In the genomic region with DNA sequence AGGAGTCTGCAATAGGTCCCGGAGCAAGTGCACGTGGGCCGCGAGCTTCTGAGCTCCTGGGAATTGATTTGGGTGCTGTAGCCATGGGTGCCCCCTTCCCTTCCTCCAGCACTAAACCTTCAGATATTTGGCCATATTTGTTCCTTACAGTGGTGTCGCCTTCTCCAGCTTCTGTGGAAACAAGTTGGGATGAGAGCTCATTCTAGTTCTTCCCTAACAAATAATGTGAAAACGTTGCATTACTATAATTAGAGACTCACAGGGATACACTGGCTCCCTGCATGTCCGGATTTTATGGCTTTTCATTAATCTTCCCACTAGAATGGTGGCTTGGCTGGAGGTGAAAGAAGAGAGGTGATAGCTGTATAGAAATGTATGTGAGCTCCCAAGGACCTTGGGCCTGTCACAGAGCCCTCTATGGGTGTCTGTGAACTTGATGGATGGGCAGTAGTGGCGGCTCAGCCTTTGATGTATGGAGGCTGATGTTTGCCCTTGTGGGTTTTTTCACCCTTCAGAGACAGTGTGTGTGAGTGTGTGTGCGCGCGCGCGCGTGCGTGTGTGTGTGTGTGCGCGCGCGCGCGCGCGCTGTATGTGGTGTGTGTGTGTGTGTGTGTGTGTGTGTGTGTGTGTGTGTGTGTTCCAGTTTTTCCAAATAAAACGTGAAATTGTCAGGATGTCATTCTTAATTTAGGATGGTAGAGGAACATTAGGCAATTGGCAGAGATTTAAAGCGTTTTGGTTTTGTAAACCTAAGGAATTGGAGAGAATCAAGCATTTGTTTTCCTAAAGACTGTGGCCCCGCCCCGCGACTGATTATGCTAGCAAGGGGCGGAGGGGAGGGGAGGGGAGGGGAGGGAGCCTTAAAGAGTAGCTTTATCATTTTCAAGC, we compare ENCODE assay signal across 8 mouse cellular contexts. TPM values are rescaled to one million over a fixed set of nuclear protein-coding genes. Genes with fewer than 3 reads are reported as not detected.
A peak's percentile ranks its signal among the peaks of the same experiment; 100 is the strongest.
DNase-seq lines count a peak whose midpoint lies in the region; ATAC-seq and TF ChIP-seq lines count a peak whose summit lies in the region.
"Had no signal": no experiment of that assay in that cellular context is flagged by ENCODE, and none has a peak within 500 bp of the region (broad histone marks: within the 10 kb centered on the region; RNA-seq: fewer than 3 reads in every experiment).

No protein-coding gene starts in this region.

- intact Hi-C loops in left cerebral cortex, postnatal 4 days (cut with DNase I), result loop anchor here (5.0 kb wide), 1 partner anchor 344 kb away; no protein-coding TSS in a partner anchor

- H3K9me3 ChIP-seq in heart, embryonic 16.5 days (replicated peaks; ENCODE audit: control insufficient read depth, low read length), result no peaks in the 10 kb centered on the region
- H3K9me3 ChIP-seq in midbrain, embryonic 16.5 days (replicated peaks; ENCODE audit: control insufficient read depth, low read length, poor library complexity, severe bottlenecking), result no peaks in the 10 kb centered on the region

- peak overlapping the region; percentile 38 for H3K4me3 ChIP-seq in thymus, adult 2 months (ENCODE audit: control insufficient read depth, insufficient read depth, low read length)
- H3K4me3 ChIP-seq in heart, embryonic 16.5 days (ENCODE audit: low read length), result peak overlapping the region; percentile 81
- H3K4me3 ChIP-seq in midbrain, embryonic 16.5 days (ENCODE audit: low read depth, low read length), result peak overlapping the region; percentile 71

- no peak for DNase-seq in thymus, adult 2 months
- no peak for DNase-seq in thymus, adult 18-20 months
- peak; percentile 56 for DNase-seq in cerebellum, adult 9-11 months
- peak; percentile 51 for DNase-seq in left cerebral cortex, postnatal 4 days
- no peak for DNase-seq in spleen, adult 18-20 months

- H3K4me2 ChIP-seq in heart, embryonic 16.5 days (ENCODE audit: low read depth, low read length), result peak overlapping the region; percentile 86
- H3K4me2 ChIP-seq in midbrain, embryonic 16.5 days (ENCODE audit: low read length), result peak overlapping the region; percentile 62

- 6% methylated on average over 29 of the region's 29 CpGs for WGBS in thymus, adult 2 months
- under 1% methylated on average over 29 of the region's 29 CpGs for WGBS in heart, embryonic 16.5 days
- WGBS in midbrain, embryonic 16.5 days, result under 1% methylated on average over 25 of the region's 29 CpGs

- no peak overlapping the region for H3K27ac ChIP-seq in thymus, adult 2 months (ENCODE audit: control insufficient read depth, insufficient read depth, low read length)
- H3K27ac ChIP-seq in heart, embryonic 16.5 days (ENCODE audit: low read length), result no peak overlapping the region
- peak overlapping the region; percentile 92 for H3K27ac ChIP-seq in midbrain, embryonic 16.5 days (ENCODE audit: low read length)

- peaks cover 12% of the 10 kb centered on the region for H3K4me1 ChIP-seq in thymus, adult 2 months (replicated peaks; ENCODE audit: control insufficient read depth, insufficient read depth, low read length)
- peaks cover 10% of the 10 kb centered on the region for H3K4me1 ChIP-seq in heart, embryonic 16.5 days (ENCODE audit: control insufficient read depth, insufficient read depth, low read length)
- peaks cover 17% of the 10 kb centered on the region for H3K4me1 ChIP-seq in midbrain, embryonic 16.5 days (ENCODE audit: control insufficient read depth, insufficient read depth, low read length)

- no peaks in the 10 kb centered on the region for H3K36me3 ChIP-seq in thymus, adult 2 months (ENCODE audit: control insufficient read depth, insufficient read depth, low read length)
- no peaks in the 10 kb centered on the region for H3K36me3 ChIP-seq in heart, embryonic 16.5 days (ENCODE audit: control insufficient read depth, insufficient read depth)
- H3K36me3 ChIP-seq in midbrain, embryonic 16.5 days (ENCODE audit: control insufficient read depth, insufficient read depth, low read length), result no peaks in the 10 kb centered on the region

- ATAC-seq in heart, embryonic 16.5 days (replicated peaks; ENCODE audit: extremely low read depth, insufficient read depth, low FRiP score), result no peak
- ATAC-seq in midbrain, embryonic 16.5 days, result no peak

- TF ChIP-seq POLR2A in thymus, adult 2 months (IDR thresholded peaks at IDR 0.05; ENCODE audit: control insufficient read depth, extremely low read depth, insufficient read depth, low read length, poor library complexity), result no peak

- peak overlapping the region; percentile 70 for H3K9ac ChIP-seq in heart, embryonic 16.5 days (ENCODE audit: low read length)
- peak overlapping the region; percentile 82 for H3K9ac ChIP-seq in midbrain, embryonic 16.5 days (ENCODE audit: low read depth, low read length)

- H3K27me3 ChIP-seq in thymus, adult 2 months (ENCODE audit: control insufficient read depth, insufficient read depth, low read length), result peaks cover 7% of the 10 kb centered on the region; the same call in 1 of the 2 replicates
- H3K27me3 ChIP-seq in heart, embryonic 16.5 days (ENCODE audit: control insufficient read depth, insufficient read depth, low read length), result peaks cover 33% of the 10 kb centered on the region
- peaks cover 3% of the 10 kb centered on the region for H3K27me3 ChIP-seq in midbrain, embryonic 16.5 days (ENCODE audit: control insufficient read depth, insufficient read depth, low read depth, low read length)

- TF ChIP-seq CTCF in thymus, adult 2 months (IDR thresholded peaks at IDR 0.05; ENCODE audit: borderline replicate concordance, control insufficient read depth, extremely low read depth, insufficient read depth, low read length, poor library complexity), result no peak

RNA-seq across cellular contexts. Expression of gene Arhgap20, which starts 1.3 kb away (rescaled TPM):
- 1.2 TPM in 2 replicates for polyA plus RNA-seq in thymus, adult 2 months (2012; rRNA removed)
- polyA plus RNA-seq in heart, embryonic 16.5 days (2015; fragmentation: Nextera tagmentation; extraction: Ambion mirVana), result 1.1 and 2.4 TPM in 2 replicates
- 10 to 100 TPM; 87.2 to 93.1 TPM for total RNA-seq in left cerebral cortex, postnatal 4 days (2021)
- polyA plus RNA-seq in midbrain, embryonic 16.5 days (2015; fragmentation: Nextera tagmentation; extraction: Ambion mirVana), result 17.5 and 18.8 TPM in 2 replicates
- polyA plus RNA-seq: erythroblast, embryonic 14.5 days had no signal

Comparison
In these comparisons a context has a peak if more than half of its experiments do, and no peak if none do; other contexts are left out.
1. DNase-seq: peak in cerebellum, adult 9-11 months (single experiment) and left cerebral cortex, postnatal 4 days (single experiment); none in thymus, adult 2 months (single experiment), thymus, adult 18-20 months (0 of 2) and spleen, adult 18-20 months (0 of 2).
2. Peak in every context shown above with its lines, with median percentiles within 50 percentile points of each other: H3K4me3 ChIP-seq.